Mouse (Mus musculus) MEL (cell line): ENCODE measurements around the gene Cyth2. TPM values are rescaled to one million over a fixed set of nuclear protein-coding genes. Genes with fewer than 3 reads are reported as not detected.

Source experiments
- DNase-seq: peaks from one replicate; pipeline ENCODE4 v3.0.0; 2011; ENCODE audit warnings: low read depth, low spot score
- H3K27ac ChIP-seq: 2 replicates; pipeline ENCODE4 v1.5.1; 2012; ENCODE audit warnings: low read depth, mild to moderate bottlenecking, control low read depth, low read length, moderate library complexity; ENCODE audit not compliant: control insufficient read depth
- H3K27me3 ChIP-seq, 2 experiments: fragments of 150-350 bp in 1 of 2; sonication (generic) in 1 of 2; 2 replicates each; pipeline ENCODE4 v1.6.1; 2012; ENCODE audit warnings: low read length in 2 of 2, mild to moderate bottlenecking in 2 of 2, improper control_type of control experiment in 1 of 2, moderate library complexity in 1 of 2; ENCODE audit not compliant: insufficient read depth in 2 of 2, control insufficient read depth in 1 of 2
- H3K36me3 ChIP-seq, 2 experiments: 2 replicates each; pipeline ENCODE4 v1.6.1; 2012 to 2014; ENCODE audit warnings: low read length in 2 of 2, improper control_type of control experiment in 1 of 2, inconsistent platforms in 1 of 2, mild to moderate bottlenecking in 1 of 2; ENCODE audit not compliant: insufficient read depth in 2 of 2, control insufficient read depth in 1 of 2
- H3K4me1 ChIP-seq, 2 experiments: fragments of 150-350 bp in 1 of 2; sonication (generic) in 1 of 2; 2 replicates each; pipeline ENCODE4 v1.6.1; 2012; ENCODE audit warnings: low read length in 2 of 2, improper control_type of control experiment in 1 of 2, mild to moderate bottlenecking in 1 of 2; ENCODE audit not compliant: insufficient read depth in 2 of 2, control insufficient read depth in 1 of 2
- H3K4me3 ChIP-seq, 2 experiments: fragments of 150-350 bp in 1 of 2; sonication (generic) in 1 of 2; 2 replicates each; pipeline ENCODE4 v1.5.1; 2012; ENCODE audit warnings: low read depth in 2 of 2, low read length in 2 of 2, mild to moderate bottlenecking in 2 of 2, moderate library complexity in 2 of 2, control low read depth in 1 of 2, improper control_type of control experiment in 1 of 2; ENCODE audit not compliant: control insufficient read depth in 1 of 2, insufficient read depth in 1 of 2
- H3K79me2 ChIP-seq: 2 replicates; pipeline ENCODE4 v1.6.1; 2012; ENCODE audit warnings: mild to moderate bottlenecking, low read length, moderate library complexity; ENCODE audit not compliant: control insufficient read depth, poor library complexity, insufficient read depth
- H3K9ac ChIP-seq: 2 replicates; pipeline ENCODE4 v1.6.1; 2012; ENCODE audit warnings: low read depth, mild to moderate bottlenecking, control low read depth, low read length, moderate library complexity; ENCODE audit not compliant: control insufficient read depth, poor library complexity, severe bottlenecking
- H3K9me3 ChIP-seq: fragments of 150-350 bp; sonication (generic); replicated peaks from 2 replicates; pipeline ENCODE4 v1.6.1; 2012; ENCODE audit warnings: mild to moderate bottlenecking, low read length, improper control_type of control experiment, moderate library complexity; ENCODE audit not compliant: insufficient read depth
- CHD2 ChIP-seq: IDR thresholded peaks from 2 replicates; pipeline ENCODE4 v1.6.1; 2011; ENCODE audit warnings: low read length, improper control_type of control experiment
- CTCF ChIP-seq, 3 experiments: IDR thresholded peaks in 2 of 3; conservative IDR thresholded peaks in 1 of 3; 2 replicates each; pipeline ENCODE4 v1.5.1; 2011 to 2012; ENCODE audit warnings: low read length in 3 of 3, low read depth in 2 of 3, mild to moderate bottlenecking in 2 of 3, improper control_type of control experiment in 1 of 3, inconsistent platforms in 1 of 3, mixed read lengths in 1 of 3, moderate library complexity in 1 of 3; ENCODE audit not compliant: control insufficient read depth in 1 of 3, insufficient read depth in 1 of 3, poor library complexity in 1 of 3, severe bottlenecking in 1 of 3
- GATA1 ChIP-seq: IDR thresholded peaks from 2 replicates; pipeline ENCODE4 v1.6.1; 2011; ENCODE audit warnings: low read depth, low read length, improper control_type of control experiment
- MAFK ChIP-seq: IDR thresholded peaks from 2 replicates; pipeline ENCODE4 v1.6.1; 2011; ENCODE audit warnings: low read depth, mild to moderate bottlenecking, low read length, improper control_type of control experiment, borderline replicate concordance
- MAZ ChIP-seq: IDR thresholded peaks from 2 replicates; pipeline ENCODE4 v1.6.1; 2012; ENCODE audit warnings: low read depth, mild to moderate bottlenecking, inconsistent platforms, low read length, improper control_type of control experiment
- MXI1 ChIP-seq: IDR thresholded peaks from 2 replicates; pipeline ENCODE4 v1.6.1; 2011; ENCODE audit warnings: mild to moderate bottlenecking, low read depth, low read length, improper control_type of control experiment
- POLR2AphosphoS2 ChIP-seq: IDR thresholded peaks from 2 replicates; pipeline ENCODE4 v1.6.1; 2011; ENCODE audit warnings: low read length, improper control_type of control experiment
- POLR2AphosphoS5 ChIP-seq: IDR thresholded peaks from 2 replicates; pipeline ENCODE4 v1.6.1; 2012; ENCODE audit warnings: low read depth, borderline replicate concordance, mild to moderate bottlenecking, inconsistent platforms, low read length, moderate library complexity, mixed read lengths
- RAD21 ChIP-seq: IDR thresholded peaks from 2 replicates; pipeline ENCODE4 v1.6.1; 2011; ENCODE audit warnings: mild to moderate bottlenecking, low read depth, low read length, improper control_type of control experiment
- RCOR1 ChIP-seq: IDR thresholded peaks from 2 replicates; pipeline ENCODE4 v1.6.1; 2012; ENCODE audit warnings: low read depth, mild to moderate bottlenecking, inconsistent platforms, low read length, improper control_type of control experiment
- SMC3 ChIP-seq: IDR thresholded peaks from 2 replicates; pipeline ENCODE4 v1.6.1; 2011; ENCODE audit warnings: low read depth, low read length, improper control_type of control experiment
- TBP ChIP-seq: IDR thresholded peaks from 2 replicates; pipeline ENCODE4 v1.8.0; 2011; ENCODE audit warnings: low read depth, low read length, improper control_type of control experiment
- UBTF ChIP-seq: IDR thresholded peaks from 2 replicates; pipeline ENCODE4 v1.6.1; 2012; ENCODE audit warnings: low read depth, mild to moderate bottlenecking, inconsistent platforms, low read length, improper control_type of control experiment, moderate library complexity, borderline replicate concordance; ENCODE audit not compliant: insufficient read depth
- USF1 ChIP-seq: IDR thresholded peaks from 2 replicates; pipeline ENCODE4 v1.6.1; 2014; ENCODE audit warnings: low read depth, mild to moderate bottlenecking, inconsistent platforms, low read length, improper control_type of control experiment, moderate library complexity
- ZC3H11A ChIP-seq: IDR thresholded peaks from 2 replicates; pipeline ENCODE4 v1.6.1; 2012; ENCODE audit warnings: low read depth, mild to moderate bottlenecking, inconsistent platforms, low read length, improper control_type of control experiment
- ZMIZ1 ChIP-seq: IDR thresholded peaks from 2 replicates; pipeline ENCODE4 v1.6.1; 2012; ENCODE audit warnings: low read depth, mild to moderate bottlenecking, inconsistent platforms, low read length, improper control_type of control experiment, moderate library complexity
- polyA plus RNA-seq, 2 experiments: library from polyadenylated mRNA; stranded (reverse) in 1 of 2; unstranded in 1 of 2; fragments of >175 nt in 1 of 2; fragments of >200 nt in 1 of 2; gene quantifications; 2 replicates each; pipeline versions ENCODE4 v1.2.1 to v1.2.4; 2012; ENCODE audit warnings: low replicate concordance in 2 of 2, low read depth in 1 of 2; ENCODE audit not compliant: insufficient read length in 2 of 2, insufficient read depth in 1 of 2, missing spikeins in 1 of 2
- total RNA-seq: library from RNA; depleted of rRNA; stranded (reverse); fragments of 300-350 nt; gene quantifications from 2 replicates; pipeline ENCODE4 v1.2.3, GENCODE M21; 2012

The Cyth2 gene
- total and polyA plus RNA-seq, 3 experiments, result 52.9 to 92.2 TPM; not detected in 1

- no peaks in the 10 kb centered on the region for H3K79me2 ChIP-seq
- no peaks in the 10 kb centered on the region for H3K9me3 ChIP-seq
- no peaks in the 10 kb centered on the region for H3K36me3 ChIP-seq
- no peak overlapping the region for H3K27ac ChIP-seq
- DNase-seq, result no peak
- H3K4me1 ChIP-seq, result no peaks in the 10 kb centered on the region
- H3K4me3 ChIP-seq, result no peak overlapping the region
- no peak for TF ChIP-seq UBTF
- TF ChIP-seq MAZ, result no peak
- TF ChIP-seq CHD2, result no peak
- TF ChIP-seq RCOR1, result no peak
- no peak for TF ChIP-seq SMC3
- no peak for TF ChIP-seq GATA1
- no peak for TF ChIP-seq RAD21
- TF ChIP-seq MAFK, result no peak
- TF ChIP-seq ZC3H11A, result no peak
- no peak for TF ChIP-seq POLR2AphosphoS5
- TF ChIP-seq MXI1, result no peak
- no peak for TF ChIP-seq CTCF (IDR thresholded peaks at IDR 0.05 in 2 of 3, conservative IDR thresholded peaks at IDR 0.05 in 1 of 3; ENCODE audit: control insufficient read depth in 1 of 3, insufficient read depth in 1 of 3, low read depth in 2 of 3, low read length in 3 of 3, poor library complexity in 1 of 3, severe bottlenecking in 1 of 3)
- no peak for TF ChIP-seq USF1
- no peak for TF ChIP-seq ZMIZ1
- no peak overlapping the region for H3K9ac ChIP-seq
- H3K27me3 ChIP-seq, result peaks cover 0 to 1% of the 10 kb centered on the region in 2 experiments; a peak in 2 of 4 replicates
Observed at GRCm38 (mm10) chr7:45787642-45788041, 26.7 kb downstream of the Cyth2 start.

GRCm38 (mm10) chr7:45786661-45787413, 27.5 kb downstream of the Cyth2 start:
- TF ChIP-seq TBP (no peak), POLR2AphosphoS2 (no peak)
- H3K9me3 ChIP-seq, result no peaks in the 10 kb centered on the region
- no peak overlapping the region for H3K9ac ChIP-seq
- no peak overlapping the region for H3K4me3 ChIP-seq
- H3K27ac ChIP-seq, result no peak overlapping the region
- peak; percentile 43 for DNase-seq
- no peaks in the 10 kb centered on the region for H3K4me1 ChIP-seq
- peaks cover 0 to 1% of the 10 kb centered on the region in 2 experiments; a peak in 2 of 4 replicates for H3K27me3 ChIP-seq
- no peaks in the 10 kb centered on the region for H3K36me3 ChIP-seq
- H3K79me2 ChIP-seq, result no peaks in the 10 kb centered on the region
